Mouse (Mus musculus): ENCODE measurements around the gene St5. TPM values are rescaled to one million over a fixed set of nuclear protein-coding genes. Genes with fewer than 3 reads are reported as not detected.

St5 gene
- polyA plus RNA-seq, 1 experiment = 26.6 TPM

GRCm38 (mm10) chr7:109616034-109616979 lies 87.1 kb downstream of the St5 start:
- TF ChIP-seq CTCF (IDR thresholded peaks at IDR 0.05; ENCODE audit: borderline replicate concordance, extremely low read depth, insufficient read depth, insufficient read length) (no peak), POLR2A (IDR thresholded peaks at IDR 0.05; ENCODE audit: borderline replicate concordance, extremely low read depth, insufficient read depth, insufficient read length, poor library complexity, severe bottlenecking) (no peak)
- DNase-seq (ENCODE audit: low read depth) = peak; percentile 97

GRCm38 (mm10) chr7:109615601-109616000 lies 87.8 kb downstream of the St5 start:
- TF ChIP-seq POLR2A (IDR thresholded peaks at IDR 0.05; ENCODE audit: borderline replicate concordance, extremely low read depth, insufficient read depth, insufficient read length, poor library complexity, severe bottlenecking) (no peak), CTCF (IDR thresholded peaks at IDR 0.05; ENCODE audit: borderline replicate concordance, extremely low read depth, insufficient read depth, insufficient read length) (no peak)

GRCm38 (mm10) chr7:109614939-109615338 lies 88.5 kb downstream of the St5 start:
- DNase-seq (ENCODE audit: low read depth) = peak; percentile 44
- TF ChIP-seq POLR2A (IDR thresholded peaks at IDR 0.05; ENCODE audit: borderline replicate concordance, extremely low read depth, insufficient read depth, insufficient read length, poor library complexity, severe bottlenecking) = no peak
- TF ChIP-seq CTCF (IDR thresholded peaks at IDR 0.05; ENCODE audit: borderline replicate concordance, extremely low read depth, insufficient read depth, insufficient read length) = no peak

More at GRCm38 (mm10) chr7:109615601-109616000, 87.8 kb downstream of the St5 start:
- DNase-seq (ENCODE audit: low read depth) = no peak

DNA sequence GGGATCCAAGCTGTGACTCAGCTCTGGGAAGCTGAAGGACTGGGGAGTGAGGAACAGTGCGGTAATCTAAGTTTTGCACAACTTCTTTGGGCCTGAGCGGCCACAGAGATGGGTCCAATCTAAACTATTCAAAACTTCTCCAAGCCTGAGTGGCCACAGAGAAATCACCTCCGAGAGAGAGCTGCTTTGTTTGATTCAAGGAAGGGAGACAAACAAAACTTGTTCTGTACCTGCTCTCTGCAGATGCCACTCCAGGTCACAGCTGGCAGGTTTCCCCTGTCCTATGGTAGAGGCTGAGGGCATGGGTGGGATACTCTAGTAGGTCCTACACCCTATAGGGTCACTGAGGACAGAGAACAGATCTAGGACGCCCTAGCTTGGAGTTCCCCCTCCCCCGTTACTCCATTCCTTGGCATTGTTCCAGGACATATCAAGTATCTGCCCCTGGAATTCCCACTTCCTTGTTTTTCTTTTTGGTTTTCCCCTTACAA lies 89.8 kb downstream of the St5 start:
- DNase-seq (ENCODE audit: low read depth) = peak; percentile 41
- no peak for TF ChIP-seq POLR2A (IDR thresholded peaks at IDR 0.05; ENCODE audit: borderline replicate concordance, extremely low read depth, insufficient read depth, insufficient read length, poor library complexity, severe bottlenecking)
- no peak for TF ChIP-seq CTCF (IDR thresholded peaks at IDR 0.05; ENCODE audit: borderline replicate concordance, extremely low read depth, insufficient read depth, insufficient read length)

DNA sequence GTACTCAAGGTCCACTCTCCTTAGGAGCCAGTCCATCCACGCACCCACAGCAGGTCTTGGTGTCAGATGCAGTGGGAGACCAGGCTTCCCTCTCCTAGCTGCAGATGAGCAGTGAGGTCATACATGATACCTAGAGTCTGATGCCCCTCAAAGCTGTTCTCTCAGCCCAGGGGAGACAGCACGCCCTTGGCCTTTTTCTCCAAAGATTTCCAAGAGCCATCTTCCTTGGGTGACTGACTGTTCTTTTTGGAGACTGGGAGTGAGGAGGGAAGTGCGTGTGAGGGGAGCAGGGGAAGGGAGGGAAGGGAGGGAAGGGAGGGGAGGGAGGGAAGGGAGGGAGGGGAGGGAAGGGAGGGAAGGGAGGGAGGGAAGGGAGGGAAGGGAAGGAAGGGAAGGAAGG lies 90.4 kb downstream of the St5 start:
- DNase-seq (ENCODE audit: low read depth) = no peak

DNA sequence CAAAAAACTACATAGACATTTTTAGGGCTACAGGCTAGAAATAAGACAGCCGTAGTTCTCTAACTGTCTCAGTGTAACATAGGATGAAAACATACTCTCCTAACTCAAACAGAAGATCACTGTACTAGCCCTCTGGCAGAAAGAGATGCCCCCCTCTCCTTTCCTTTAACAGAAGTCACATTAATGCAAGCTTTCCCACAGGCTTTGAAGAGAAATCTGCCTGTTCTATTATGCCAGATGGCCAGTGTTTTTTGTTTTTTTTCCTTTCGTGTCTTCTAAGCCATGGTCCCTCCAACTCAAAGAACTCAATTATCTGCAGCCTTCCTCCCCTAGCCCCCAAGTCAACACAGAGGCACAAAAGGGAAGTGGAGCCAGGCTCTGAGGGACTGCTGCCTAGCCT lies 90.9 kb downstream of the St5 start:
- TF ChIP-seq CTCF (IDR thresholded peaks at IDR 0.05; ENCODE audit: borderline replicate concordance, extremely low read depth, insufficient read depth, insufficient read length) = no peak
- no peak for TF ChIP-seq POLR2A (IDR thresholded peaks at IDR 0.05; ENCODE audit: borderline replicate concordance, extremely low read depth, insufficient read depth, insufficient read length, poor library complexity, severe bottlenecking)
- DNase-seq (ENCODE audit: low read depth) = peak; percentile 73

More for the DNA sequence above, 90.4 kb downstream of the St5 start:
- TF ChIP-seq POLR2A (IDR thresholded peaks at IDR 0.05; ENCODE audit: borderline replicate concordance, extremely low read depth, insufficient read depth, insufficient read length, poor library complexity, severe bottlenecking) = no peak
- TF ChIP-seq CTCF (IDR thresholded peaks at IDR 0.05; ENCODE audit: borderline replicate concordance, extremely low read depth, insufficient read depth, insufficient read length) = no peak

DNA sequence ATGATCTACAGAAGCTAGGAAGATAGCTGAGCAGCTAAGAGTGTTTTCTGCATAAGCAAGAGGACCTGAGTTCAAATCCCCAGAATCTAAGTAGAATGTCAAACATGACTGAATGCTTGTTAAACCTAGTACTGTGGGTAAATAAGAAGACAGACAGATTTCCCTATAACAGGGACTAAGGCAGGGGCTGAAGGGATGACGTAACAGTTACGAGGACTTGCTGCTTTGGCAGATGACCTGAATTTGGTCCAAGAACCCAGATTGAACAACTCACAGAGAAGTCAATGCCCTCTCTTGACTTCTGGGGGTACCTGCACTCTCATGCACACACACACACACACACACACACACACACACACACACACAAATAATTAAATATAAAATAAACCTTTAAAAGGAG lies 93.1 kb downstream of the St5 start:
- TF ChIP-seq POLR2A (IDR thresholded peaks at IDR 0.05; ENCODE audit: borderline replicate concordance, extremely low read depth, insufficient read depth, insufficient read length, poor library complexity, severe bottlenecking) (no peak), CTCF (IDR thresholded peaks at IDR 0.05; ENCODE audit: borderline replicate concordance, extremely low read depth, insufficient read depth, insufficient read length) (no peak)
- DNase-seq (ENCODE audit: low read depth) = no peak

GRCm38 (mm10) chr7:109609565-109610345 lies 93.7 kb downstream of the St5 start:
- TF ChIP-seq CTCF (IDR thresholded peaks at IDR 0.05; ENCODE audit: borderline replicate concordance, extremely low read depth, insufficient read depth, insufficient read length) (no peak), POLR2A (IDR thresholded peaks at IDR 0.05; ENCODE audit: borderline replicate concordance, extremely low read depth, insufficient read depth, insufficient read length, poor library complexity, severe bottlenecking) (no peak)

DNA sequence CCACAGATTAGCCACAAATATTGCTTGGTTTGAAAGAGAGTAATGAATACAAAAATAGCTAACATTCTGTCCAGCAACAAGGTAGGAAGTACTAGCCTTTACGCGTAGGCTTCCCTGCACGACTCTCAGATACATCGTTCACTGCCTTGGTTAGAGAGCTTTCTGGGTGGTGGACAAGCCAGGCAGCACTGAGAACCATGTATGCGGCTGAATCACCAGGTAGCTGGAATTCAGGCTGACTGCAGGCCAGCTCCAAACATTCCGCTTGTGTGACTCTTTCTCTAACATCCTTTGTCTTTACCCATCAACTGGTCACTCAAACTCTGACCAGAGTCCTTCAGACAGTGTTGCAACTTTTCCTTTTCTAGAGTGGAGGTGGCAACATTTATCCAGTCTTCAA lies 94.6 kb downstream of the St5 start:
- TF ChIP-seq POLR2A (IDR thresholded peaks at IDR 0.05; ENCODE audit: borderline replicate concordance, extremely low read depth, insufficient read depth, insufficient read length, poor library complexity, severe bottlenecking) (no peak), CTCF (IDR thresholded peaks at IDR 0.05; ENCODE audit: borderline replicate concordance, extremely low read depth, insufficient read depth, insufficient read length) (no peak)

More at GRCm38 (mm10) chr7:109609565-109610345, 93.7 kb downstream of the St5 start:
- no peak for DNase-seq (ENCODE audit: low read depth)

GRCm38 (mm10) chr7:109606994-109607610 lies 96.3 kb downstream of the St5 start:
- DNase-seq (ENCODE audit: low read depth) = no peak
- TF ChIP-seq CTCF (IDR thresholded peaks at IDR 0.05; ENCODE audit: borderline replicate concordance, extremely low read depth, insufficient read depth, insufficient read length) (no peak), POLR2A (IDR thresholded peaks at IDR 0.05; ENCODE audit: borderline replicate concordance, extremely low read depth, insufficient read depth, insufficient read length, poor library complexity, severe bottlenecking) (no peak)

More for the DNA sequence above, 94.6 kb downstream of the St5 start:
- DNase-seq (ENCODE audit: low read depth) = no peak

DNA sequence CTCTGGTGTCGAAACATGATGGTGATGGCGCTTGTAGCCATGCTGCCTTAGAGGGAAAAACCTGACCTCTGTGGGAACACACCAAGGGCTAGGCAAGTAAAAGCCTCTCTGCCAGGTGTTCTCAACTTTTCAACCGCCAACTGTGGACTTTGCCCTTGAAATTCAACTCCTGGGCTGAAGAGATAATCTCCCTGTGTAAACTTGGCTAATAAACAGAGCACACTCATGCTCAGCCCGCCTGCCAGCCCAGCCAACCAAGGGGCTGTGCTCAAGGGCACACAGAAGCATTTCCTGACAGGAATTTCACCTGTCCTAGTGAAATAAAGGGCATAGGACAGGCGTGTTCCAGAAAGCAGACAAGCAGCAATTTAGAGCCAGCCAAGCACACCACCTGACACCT lies 100.8 kb downstream of the St5 start:
- TF ChIP-seq POLR2A (IDR thresholded peaks at IDR 0.05; ENCODE audit: borderline replicate concordance, extremely low read depth, insufficient read depth, insufficient read length, poor library complexity, severe bottlenecking) = no peak
- no peak for TF ChIP-seq CTCF (IDR thresholded peaks at IDR 0.05; ENCODE audit: borderline replicate concordance, extremely low read depth, insufficient read depth, insufficient read length)
- no peak for DNase-seq (ENCODE audit: low read depth)
